In the genomic region with DNA sequence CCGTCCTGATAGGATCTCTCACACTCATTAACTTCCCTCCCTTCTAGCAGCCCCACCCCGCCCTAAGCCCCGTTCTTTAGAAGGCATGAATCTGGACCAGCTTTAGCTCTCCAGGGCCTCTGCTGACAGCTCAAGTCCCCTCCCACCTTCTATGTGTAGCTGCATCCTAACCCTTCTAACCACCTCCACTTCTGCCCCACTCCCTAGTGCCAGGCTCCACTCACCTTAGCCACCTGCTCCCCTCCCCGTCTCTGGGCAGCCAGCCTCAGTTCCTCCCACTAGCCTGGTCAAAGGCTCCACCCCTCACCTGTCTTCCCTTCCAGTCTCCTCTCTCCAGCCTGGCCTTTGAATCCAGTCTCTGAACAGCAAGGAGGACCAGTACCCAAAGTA, we compare ENCODE assay signal across 8 mouse cellular contexts. TPM values are rescaled to one million over a fixed set of nuclear protein-coding genes. Genes with fewer than 3 reads are reported as not detected.
DNase-seq lines count a peak whose midpoint lies in the region; ATAC-seq and TF ChIP-seq lines count a peak whose summit lies in the region.

No protein-coding gene starts in this region.

- no peak for TF ChIP-seq POLR2A in ES-Bruce4 (IDR thresholded peaks at IDR 0.05; ENCODE audit: insufficient read depth, low read length)

- H3K36me3 ChIP-seq in hindbrain, embryonic 10.5 days, result peaks cover 53% of the 10 kb centered on the region
- peaks cover 14% of the 10 kb centered on the region for H3K36me3 ChIP-seq in hindbrain, embryonic 11.5 days (ENCODE audit: control insufficient read depth, insufficient read depth, low read length)
- H3K36me3 ChIP-seq in ES-Bruce4 (ENCODE audit: control insufficient read depth, insufficient read depth, low read length, poor library complexity, severe bottlenecking), result peaks cover 13% of the 10 kb centered on the region
- peaks cover 48% of the 10 kb centered on the region for H3K36me3 ChIP-seq in embryonic facial prominence, embryonic 13.5 days
- H3K36me3 ChIP-seq in liver, embryonic 12.5 days, result peaks cover 53% of the 10 kb centered on the region

- no peak overlapping the region for H3K9ac ChIP-seq in hindbrain, embryonic 11.5 days (ENCODE audit: low read depth, low read length)
- H3K9ac ChIP-seq in ES-Bruce4 (ENCODE audit: low read depth, poor library complexity, severe bottlenecking), result 0 out of 2 replicates have a peak overlapping the region, but pooled peaks have one; percentile 78
- H3K9ac ChIP-seq in embryonic facial prominence, embryonic 13.5 days, result peak overlapping the region; percentile 89
- H3K9ac ChIP-seq in liver, embryonic 12.5 days, result peak overlapping the region; percentile 18

- no peak for TF ChIP-seq CTCF in ES-Bruce4 (IDR thresholded peaks at IDR 0.05; ENCODE audit: low read depth, low read length)

- no peak for ATAC-seq in hindbrain, embryonic 11.5 days (ENCODE audit: low FRiP score)
- no peak for ATAC-seq in embryonic facial prominence, embryonic 13.5 days (ENCODE audit: insufficient number of reproducible peaks, insufficient read depth, low FRiP score, low TSS enrichment, low read depth)
- ATAC-seq in liver, embryonic 12.5 days, result no peak

- no peak for TF ChIP-seq EP300 in ES-Bruce4 (IDR thresholded peaks at IDR 0.05; ENCODE audit: insufficient read depth, low read depth, low read length)

- H3K27me3 ChIP-seq in hindbrain, embryonic 10.5 days (ENCODE audit: insufficient read depth, poor library complexity, severe bottlenecking), result no peaks in the 10 kb centered on the region
- H3K27me3 ChIP-seq in hindbrain, embryonic 11.5 days (ENCODE audit: control insufficient read depth, insufficient read depth, low read length), result no peaks in the 10 kb centered on the region
- no peaks in the 10 kb centered on the region for H3K27me3 ChIP-seq in ES-Bruce4 (ENCODE audit: control insufficient read depth, insufficient read depth, low read length, poor library complexity, severe bottlenecking)
- no peaks in the 10 kb centered on the region for H3K27me3 ChIP-seq in embryonic facial prominence, embryonic 13.5 days
- no peaks in the 10 kb centered on the region for H3K27me3 ChIP-seq in liver, embryonic 12.5 days (replicated peaks)

- H3K4me3 ChIP-seq in hindbrain, embryonic 10.5 days, result peak overlapping the region; percentile 71; the same call in 1 of the 2 replicates
- H3K4me3 ChIP-seq in hindbrain, embryonic 11.5 days (ENCODE audit: low read depth, low read length), result no peak overlapping the region
- H3K4me3 ChIP-seq in ES-Bruce4 (ENCODE audit: low read depth, low read length), result no peak overlapping the region; the same call in 1 of the 2 replicates
- H3K4me3 ChIP-seq in embryonic facial prominence, embryonic 13.5 days, result peak overlapping the region; percentile 90; the same call in 1 of the 2 replicates
- H3K4me3 ChIP-seq in liver, embryonic 12.5 days, result peak overlapping the region; percentile 89

- no peak for DNase-seq in hindbrain, embryonic 10.5 days (ENCODE audit: low spot score)
- DNase-seq in hindbrain, embryonic 11.5 days (ENCODE audit: low spot score), result no peak
- no peak for DNase-seq in right cerebral cortex, postnatal 14 days
- no peak for DNase-seq in urinary bladder, postnatal 10 days (ENCODE audit: low spot score)
- no peak for DNase-seq in left cerebral cortex, adult 8-10 months (ENCODE audit: low spot score in 2 of 2)

- no peak overlapping the region for H3K4me2 ChIP-seq in hindbrain, embryonic 11.5 days (replicated peaks; ENCODE audit: low read depth, low read length)
- peak overlapping the region; percentile 81 for H3K4me2 ChIP-seq in embryonic facial prominence, embryonic 13.5 days
- H3K4me2 ChIP-seq in liver, embryonic 12.5 days, result peak overlapping the region; percentile 89

- WGBS in hindbrain, embryonic 10.5 days, result 86% methylated on average over 4 of the region's 4 CpGs
- 82% methylated on average over 4 of the region's 4 CpGs for WGBS in hindbrain, embryonic 11.5 days
- 65% methylated on average over 4 of the region's 4 CpGs for WGBS in embryonic facial prominence, embryonic 13.5 days
- 28% methylated on average over 4 of the region's 4 CpGs for WGBS in liver, embryonic 12.5 days (ENCODE audit: insufficient replicate concordance)

- peaks cover 36% of the 10 kb centered on the region for H3K4me1 ChIP-seq in hindbrain, embryonic 10.5 days (replicated peaks)
- H3K4me1 ChIP-seq in hindbrain, embryonic 11.5 days (replicated peaks; ENCODE audit: control insufficient read depth, insufficient read depth, low read length), result peaks cover 3% of the 10 kb centered on the region
- peaks cover 2% of the 10 kb centered on the region for H3K4me1 ChIP-seq in ES-Bruce4 (ENCODE audit: control insufficient read depth, insufficient read depth, low read length)
- peaks cover 33% of the 10 kb centered on the region for H3K4me1 ChIP-seq in embryonic facial prominence, embryonic 13.5 days
- peaks cover 68% of the 10 kb centered on the region for H3K4me1 ChIP-seq in liver, embryonic 12.5 days

- no peak overlapping the region for H3K27ac ChIP-seq in hindbrain, embryonic 10.5 days
- H3K27ac ChIP-seq in hindbrain, embryonic 11.5 days (ENCODE audit: low read depth, low read length), result no peak overlapping the region
- no peak overlapping the region for H3K27ac ChIP-seq in ES-Bruce4 (ENCODE audit: insufficient read depth, low read length)
- H3K27ac ChIP-seq in embryonic facial prominence, embryonic 13.5 days, result peak overlapping the region; percentile 62; the same call in 1 of the 2 replicates
- H3K27ac ChIP-seq in liver, embryonic 12.5 days, result peak overlapping the region; percentile 83; the same call in 1 of the 2 replicates

- 0 out of 2 replicates have a peak, but pooled peaks cover 6% of the 10 kb centered on the region for H3K9me3 ChIP-seq in hindbrain, embryonic 10.5 days
- no peaks in the 10 kb centered on the region for H3K9me3 ChIP-seq in hindbrain, embryonic 11.5 days (ENCODE audit: control insufficient read depth, low read length)
- H3K9me3 ChIP-seq in ES-Bruce4 (replicated peaks; ENCODE audit: control insufficient read depth, insufficient read depth, low read length, poor library complexity, severe bottlenecking), result no peaks in the 10 kb centered on the region
- H3K9me3 ChIP-seq in embryonic facial prominence, embryonic 13.5 days, result no peaks in the 10 kb centered on the region
- no peaks in the 10 kb centered on the region for H3K9me3 ChIP-seq in liver, embryonic 12.5 days (replicated peaks)

RNA-seq across cellular contexts. Expression of gene Ppp5c, which starts 2.2 kb away (rescaled TPM):
- 126 and 136 TPM in 2 replicates for polyA plus RNA-seq in hindbrain, embryonic 10.5 days (2016; fragmentation: Nextera tagmentation; extraction: Ambion mirVana)
- 96.9 and 97.3 TPM in 2 replicates for polyA plus RNA-seq in hindbrain, embryonic 11.5 days (2014; fragmentation: Nextera tagmentation; extraction: Ambion mirVana)
- 106 and 107 TPM in 2 replicates for polyA plus RNA-seq in ES-Bruce4 (2011; ENCODE audit: insufficient read depth, insufficient read length, low read depth, missing spikeins)
- polyA plus RNA-seq in embryonic facial prominence, embryonic 13.5 days (2015; fragmentation: Nextera tagmentation; extraction: Ambion mirVana), result 109 and 112 TPM in 2 replicates
- polyA plus RNA-seq in liver, embryonic 12.5 days (2016; fragmentation: Nextera tagmentation; extraction: Ambion mirVana), result 70.3 and 75.2 TPM in 2 replicates
- total RNA-seq in left cerebral cortex, adult 8-10 months (2022), result 100 to 1,000 TPM; 149 to 165 (median 157) TPM

RNA-seq across cellular contexts. Expression of gene Ccdc8, which starts 33.0 kb away (rescaled TPM):
- 7.3 and 13.5 TPM in 2 replicates for polyA plus RNA-seq in hindbrain, embryonic 10.5 days (2016; fragmentation: Nextera tagmentation; extraction: Ambion mirVana)
- polyA plus RNA-seq in hindbrain, embryonic 11.5 days (2014; fragmentation: Nextera tagmentation; extraction: Ambion mirVana), result 6.2 and 11.0 TPM in 2 replicates
- 4.2 and 4.4 TPM in 2 replicates for polyA plus RNA-seq in ES-Bruce4 (2011; ENCODE audit: insufficient read depth, insufficient read length, low read depth, missing spikeins)
- polyA plus RNA-seq in embryonic facial prominence, embryonic 13.5 days (2015; fragmentation: Nextera tagmentation; extraction: Ambion mirVana), result 20.7 and 22.1 TPM in 2 replicates
- polyA plus RNA-seq in liver, embryonic 12.5 days (2016; fragmentation: Nextera tagmentation; extraction: Ambion mirVana), result 3.8 and 3.9 TPM in 2 replicates
- 1 to 10 TPM; 1.9 to 2.3 (median 2.1) TPM for total RNA-seq in left cerebral cortex, adult 8-10 months (2022)

RNA-seq across cellular contexts. Expression of gene Hif3a, which starts 36.7 kb away (rescaled TPM):
- polyA plus RNA-seq in hindbrain, embryonic 10.5 days (2016; fragmentation: Nextera tagmentation; extraction: Ambion mirVana), result 4.8 and 5.6 TPM in 2 replicates
- polyA plus RNA-seq in hindbrain, embryonic 11.5 days (2014; fragmentation: Nextera tagmentation; extraction: Ambion mirVana), result 4.8 and 4.9 TPM in 2 replicates
- polyA plus RNA-seq in ES-Bruce4 (2011; ENCODE audit: insufficient read depth, insufficient read length, low read depth, missing spikeins), result 11.9 and 14.0 TPM in 2 replicates
- 14.7 and 16.5 TPM in 2 replicates for polyA plus RNA-seq in embryonic facial prominence, embryonic 13.5 days (2015; fragmentation: Nextera tagmentation; extraction: Ambion mirVana)
- polyA plus RNA-seq in liver, embryonic 12.5 days (2016; fragmentation: Nextera tagmentation; extraction: Ambion mirVana), result 21.1 and 22.6 TPM in 2 replicates
- 10 to 100 TPM in 1 of 4 experiments, 1 to 10 TPM in 3; 5.9 to 11.5 (median 8.9) TPM for total RNA-seq in left cerebral cortex, adult 8-10 months (2022)

RNA-seq across cellular contexts. Expression of gene Gm42372, which starts 42.6 kb away (rescaled TPM):
- 0.91 and 0.93 TPM in 2 replicates for polyA plus RNA-seq in hindbrain, embryonic 10.5 days (2016; fragmentation: Nextera tagmentation; extraction: Ambion mirVana)
- 1.5 and 1.7 TPM in 2 replicates for polyA plus RNA-seq in hindbrain, embryonic 11.5 days (2014; fragmentation: Nextera tagmentation; extraction: Ambion mirVana)
- polyA plus RNA-seq in ES-Bruce4 (2011; ENCODE audit: insufficient read depth, insufficient read length, low read depth, missing spikeins), result 1.1 and 1.2 TPM in 2 replicates
- 0.18 and 0.25 TPM in 2 replicates for polyA plus RNA-seq in embryonic facial prominence, embryonic 13.5 days (2015; fragmentation: Nextera tagmentation; extraction: Ambion mirVana)
- polyA plus RNA-seq in liver, embryonic 12.5 days (2016; fragmentation: Nextera tagmentation; extraction: Ambion mirVana), result 0.07 TPM in 2 replicates
- total RNA-seq in left cerebral cortex, adult 8-10 months (2022), result 10 to 100 TPM; 60.8 to 66.8 (median 62.2) TPM

RNA-seq across cellular contexts. Expression of gene Psg16, which starts 48.3 kb away (rescaled TPM):
- 0.07 and 0.20 TPM in 2 replicates for polyA plus RNA-seq in hindbrain, embryonic 10.5 days (2016; fragmentation: Nextera tagmentation; extraction: Ambion mirVana)
- polyA plus RNA-seq in hindbrain, embryonic 11.5 days (2014; fragmentation: Nextera tagmentation; extraction: Ambion mirVana), result 0.05 and 0.10 TPM in 2 replicates
- polyA plus RNA-seq in ES-Bruce4 (2011; ENCODE audit: insufficient read depth, insufficient read length, low read depth, missing spikeins), result 0.29 and 3.3 TPM in 2 replicates
- 0.14 and 0.21 TPM in 2 replicates for polyA plus RNA-seq in embryonic facial prominence, embryonic 13.5 days (2015; fragmentation: Nextera tagmentation; extraction: Ambion mirVana)
- polyA plus RNA-seq in liver, embryonic 12.5 days (2016; fragmentation: Nextera tagmentation; extraction: Ambion mirVana), result 0.06 and 0.13 TPM in 2 replicates
- 1 to 10 TPM; 4.4 to 6.5 (median 5.5) TPM for total RNA-seq in left cerebral cortex, adult 8-10 months (2022)

Comparison
In these comparisons a context has a peak if more than half of its experiments do, and no peak if none do; other contexts are left out.
1. H3K4me3 ChIP-seq: peak in hindbrain, embryonic 10.5 days (single experiment), embryonic facial prominence, embryonic 13.5 days (single experiment) and liver, embryonic 12.5 days (single experiment); none in hindbrain, embryonic 11.5 days (single experiment) and ES-Bruce4 (single experiment).
2. H3K27ac ChIP-seq: peak in embryonic facial prominence, embryonic 13.5 days (single experiment) and liver, embryonic 12.5 days (single experiment); none in hindbrain, embryonic 10.5 days (single experiment), hindbrain, embryonic 11.5 days (single experiment) and ES-Bruce4 (single experiment).